Mouse (Mus musculus) CD4-positive, CD25-positive, alpha-beta regulatory T cell, adult 4 months (primary cell): ENCODE data around the gene Abca5. TPM values are rescaled to one million over a fixed set of nuclear protein-coding genes. Genes with fewer than 3 reads are reported as not detected.
"Not testable (repeated sequence)": the region's sequence is repeated elsewhere in the genome, so short reads cannot be mapped to it uniquely, and the experiment has no call there.

ENCODE experiments used
- ATAC-seq: one replicate; pipeline ENCODE4 v1.8.0; 2017
- polyA plus RNA-seq, 2 experiments: library from polyadenylated mRNA; unstranded; fragments of 100-300 nt; shearing (Covaris generic); gene quantifications; one replicate each; pipeline ENCODE4 v1.2.1; 2017

Gene Abca5
- polyA plus RNA-seq, result 1 to 10 TPM in 1 of 2 experiments, under 1 TPM in 1; 0.73 to 1.1 TPM

- peak; percentile 81 for ATAC-seq
These were observed at the start of gene Abca5 for GRCm38 (mm10) chr11:110337289-110338245. Gene Abca5 (minus strand): TSS chr11:110337716.

DNA sequence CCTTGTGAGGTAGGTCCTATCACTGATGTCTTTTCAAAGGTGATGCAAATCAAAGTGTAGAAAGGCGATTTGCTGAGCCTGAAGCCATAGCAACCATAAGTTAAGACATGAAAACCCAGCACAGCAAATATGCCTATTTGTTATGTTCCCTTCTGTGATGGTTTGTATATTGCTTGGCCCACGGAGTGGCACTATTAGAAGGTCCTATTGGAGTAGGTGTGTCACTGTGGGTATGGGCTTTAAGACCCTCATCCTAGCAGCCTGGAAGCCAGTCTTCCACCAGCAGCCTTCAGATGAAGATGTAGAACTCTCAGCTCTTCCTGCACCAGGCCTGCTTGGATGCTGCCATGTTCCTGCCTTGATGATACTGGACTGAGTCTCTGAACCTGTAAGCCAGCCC, 48.0 kb upstream of the Abca5 start:
- no peak for ATAC-seq

GRCm38 (mm10) chr11:110380310-110380668, 42.8 kb upstream of the Abca5 start:
- no peak for ATAC-seq

GRCm38 (mm10) chr11:110379661-110380309, 42.3 kb upstream of the Abca5 start:
- no peak for ATAC-seq

DNA sequence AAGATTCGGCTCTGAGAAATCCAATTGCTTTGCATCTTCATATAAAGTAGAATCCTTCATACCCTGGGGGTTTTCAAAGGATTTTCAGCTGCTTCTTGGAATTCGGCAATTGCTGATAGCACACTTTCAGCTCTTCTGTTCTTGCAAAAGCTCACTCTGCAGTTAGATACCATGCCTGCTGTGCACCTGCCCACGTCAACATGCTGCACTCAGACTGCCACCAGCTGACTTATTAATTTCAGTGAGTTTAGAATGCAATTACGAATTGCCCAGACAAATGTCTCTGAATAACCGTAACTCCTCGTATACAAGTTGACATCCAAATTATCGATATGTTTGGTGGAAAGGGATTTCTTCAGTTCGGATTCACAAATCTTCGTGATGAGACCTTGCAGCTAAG, 36.5 kb upstream of the Abca5 start:
- ATAC-seq, result no peak

DNA sequence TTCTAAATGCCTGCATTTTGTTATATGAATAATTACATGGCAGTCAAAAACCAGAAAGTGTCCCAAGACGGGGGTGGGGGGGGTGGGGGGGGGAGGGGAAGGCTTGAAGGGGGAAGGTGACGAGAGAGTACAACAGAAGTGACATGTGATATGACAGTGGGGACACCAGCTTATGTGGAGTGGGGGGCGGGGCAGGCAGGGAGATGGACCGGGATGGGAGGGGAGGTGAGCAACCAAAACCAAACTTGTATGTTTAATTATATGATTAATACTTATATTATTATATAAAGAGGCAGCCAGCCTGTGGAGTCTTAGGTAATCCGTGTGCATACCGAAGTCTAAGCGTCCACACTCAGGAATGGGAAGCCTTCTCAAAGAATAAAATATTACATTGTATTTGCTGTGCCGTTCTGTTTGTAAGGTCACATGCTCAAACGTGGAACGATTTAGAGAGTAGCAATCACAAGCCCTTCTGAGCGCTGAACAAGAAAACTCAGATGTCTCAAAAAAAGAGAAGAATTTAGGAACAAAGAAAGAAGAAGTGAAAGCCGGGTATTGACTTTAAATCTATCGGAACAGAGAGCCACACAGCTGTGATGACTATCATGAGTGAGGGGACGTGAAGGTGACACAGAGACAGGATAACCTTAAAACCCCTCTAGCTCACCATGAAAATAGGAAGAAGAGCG, 34.9 kb upstream of the Abca5 start:
- ATAC-seq, result no peak

DNA sequence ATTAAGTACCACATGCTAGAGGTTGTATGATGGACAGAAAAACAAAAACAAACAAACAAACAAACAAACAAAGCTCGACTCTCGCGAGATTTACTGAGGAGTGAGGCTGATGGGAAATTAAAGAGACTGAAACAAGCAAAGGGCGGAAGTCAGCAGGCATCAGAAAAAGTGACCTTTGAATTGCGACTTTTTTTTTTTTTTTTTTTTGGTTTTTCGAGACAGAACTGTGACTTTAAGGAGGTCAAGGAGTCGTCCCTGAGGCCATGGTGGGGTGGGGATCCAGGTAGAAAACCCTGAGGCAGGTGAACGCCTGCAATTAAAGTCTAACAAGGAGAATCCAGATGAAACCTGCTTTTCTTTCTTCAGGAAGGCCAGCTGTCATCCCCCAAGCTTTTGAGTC, 34.3 kb upstream of the Abca5 start:
- no peak for ATAC-seq

- ATAC-seq, result no peak
These were observed 31.9 kb upstream of the Abca5 start for GRCm38 (mm10) chr11:110369312-110370019.

GRCm38 (mm10) chr11:110367638-110368037, 30.1 kb upstream of the Abca5 start:
- ATAC-seq, result no peak

DNA sequence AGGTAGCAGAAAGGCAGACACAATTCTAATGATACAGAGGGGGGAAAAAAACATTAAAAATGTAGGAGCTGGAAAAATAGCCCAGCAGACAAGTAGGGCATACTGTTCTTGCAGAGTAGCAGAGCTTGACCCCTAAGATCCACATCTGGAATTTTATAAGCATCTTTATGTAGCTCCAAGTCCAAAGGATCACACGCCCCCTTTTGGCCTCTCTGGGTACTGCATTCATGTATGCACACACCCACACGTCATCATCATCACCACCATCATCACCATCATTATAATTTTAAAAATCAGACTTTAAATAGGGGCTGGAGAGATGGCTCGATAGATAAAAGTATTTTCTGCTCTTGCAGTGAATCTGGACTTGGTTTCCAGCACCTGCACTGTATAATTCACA, 29.4 kb upstream of the Abca5 start:
- ATAC-seq, result no peak

DNA sequence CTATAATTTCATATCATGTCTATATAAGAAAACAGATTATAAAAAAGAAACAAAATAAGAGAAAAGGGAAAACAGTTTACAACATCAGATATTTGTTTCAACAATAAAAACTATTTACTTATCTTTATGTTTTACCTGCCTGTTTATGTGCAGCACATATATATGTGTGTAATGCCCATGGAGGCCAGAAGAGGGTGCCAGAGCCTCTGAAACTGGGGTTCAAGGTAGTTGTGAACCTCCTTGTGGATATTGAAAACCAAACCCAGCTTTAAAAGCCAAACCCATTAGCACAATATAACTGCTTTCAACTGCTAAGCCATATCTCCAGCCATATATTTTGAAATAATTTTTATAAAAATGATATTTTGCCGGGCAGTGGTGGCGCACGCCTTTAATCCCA, 27.5 kb upstream of the Abca5 start:
- no peak for ATAC-seq

- no peak for ATAC-seq
These were observed 20.4 kb upstream of the Abca5 start for GRCm38 (mm10) chr11:110357756-110358551.

- ATAC-seq, result not testable (repeated sequence)
These were observed 17.6 kb upstream of the Abca5 start for GRCm38 (mm10) chr11:110355131-110355530.

DNA sequence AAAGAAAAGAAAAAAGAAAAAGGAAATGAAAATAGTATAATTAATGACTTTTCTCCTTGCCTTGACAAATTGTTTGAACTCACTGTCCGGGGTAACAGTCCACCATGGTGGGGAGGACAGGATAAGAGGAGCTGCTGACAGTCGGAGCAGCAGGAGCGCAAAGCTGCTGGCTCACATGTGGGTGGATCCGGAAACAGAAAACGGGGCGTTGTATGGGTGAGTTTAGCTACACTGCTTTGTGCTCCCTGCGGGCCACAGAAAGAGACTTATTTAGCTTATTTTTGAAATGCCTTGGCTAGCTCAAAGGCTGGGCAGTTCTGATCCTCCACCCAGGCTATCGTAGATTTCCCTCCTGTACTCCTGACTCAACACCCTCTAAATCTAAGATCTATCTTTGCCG, 16.7 kb upstream of the Abca5 start:
- no peak for ATAC-seq

DNA sequence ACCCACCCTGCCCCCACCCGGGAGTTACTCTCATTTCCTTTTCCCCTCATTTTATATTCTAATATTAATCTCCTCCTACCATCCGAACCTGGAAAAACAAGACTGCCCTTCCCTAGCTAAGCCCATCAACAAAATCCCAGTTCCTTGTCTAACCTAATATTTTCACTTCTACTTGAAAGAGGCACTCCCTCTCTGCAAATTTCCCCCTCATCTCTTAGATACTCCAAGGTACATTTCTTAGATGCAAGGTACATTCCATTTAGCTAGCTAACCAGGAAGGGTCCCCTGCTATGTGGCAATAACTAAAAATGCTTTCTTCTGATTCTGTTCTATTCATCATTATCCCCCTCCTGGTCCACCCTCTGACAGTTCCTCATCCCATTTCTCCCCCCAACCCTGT, 10.7 kb upstream of the Abca5 start:
- no peak for ATAC-seq

DNA sequence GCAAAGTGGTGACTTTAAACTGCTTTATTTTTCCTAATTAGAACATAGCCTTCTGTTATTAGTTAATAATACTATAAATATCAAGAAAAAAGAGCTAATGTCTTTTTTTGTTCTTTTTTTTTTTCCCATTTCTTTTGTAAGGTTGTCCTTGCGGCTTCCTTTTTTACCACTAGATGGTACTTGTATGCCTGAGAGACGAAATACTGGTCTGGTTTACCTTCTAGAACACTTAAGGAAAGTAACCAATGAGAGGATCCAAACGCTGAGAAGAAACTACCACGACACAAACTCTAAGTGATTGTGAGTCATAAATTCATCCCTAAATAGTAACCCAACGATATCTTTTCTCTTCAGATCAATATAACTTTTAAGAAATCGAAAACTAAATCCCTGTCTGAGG, 10.3 kb upstream of the Abca5 start:
- no peak for ATAC-seq

GRCm38 (mm10) chr11:110336814-110337288, 665 bp downstream of the Abca5 start:
- ATAC-seq, result peak; percentile 27

GRCm38 (mm10) chr11:110330093-110330492, 7.4 kb downstream of the Abca5 start:
- no peak for ATAC-seq

GRCm38 (mm10) chr11:110322266-110322665, 15.2 kb downstream of the Abca5 start:
- no peak for ATAC-seq

DNA sequence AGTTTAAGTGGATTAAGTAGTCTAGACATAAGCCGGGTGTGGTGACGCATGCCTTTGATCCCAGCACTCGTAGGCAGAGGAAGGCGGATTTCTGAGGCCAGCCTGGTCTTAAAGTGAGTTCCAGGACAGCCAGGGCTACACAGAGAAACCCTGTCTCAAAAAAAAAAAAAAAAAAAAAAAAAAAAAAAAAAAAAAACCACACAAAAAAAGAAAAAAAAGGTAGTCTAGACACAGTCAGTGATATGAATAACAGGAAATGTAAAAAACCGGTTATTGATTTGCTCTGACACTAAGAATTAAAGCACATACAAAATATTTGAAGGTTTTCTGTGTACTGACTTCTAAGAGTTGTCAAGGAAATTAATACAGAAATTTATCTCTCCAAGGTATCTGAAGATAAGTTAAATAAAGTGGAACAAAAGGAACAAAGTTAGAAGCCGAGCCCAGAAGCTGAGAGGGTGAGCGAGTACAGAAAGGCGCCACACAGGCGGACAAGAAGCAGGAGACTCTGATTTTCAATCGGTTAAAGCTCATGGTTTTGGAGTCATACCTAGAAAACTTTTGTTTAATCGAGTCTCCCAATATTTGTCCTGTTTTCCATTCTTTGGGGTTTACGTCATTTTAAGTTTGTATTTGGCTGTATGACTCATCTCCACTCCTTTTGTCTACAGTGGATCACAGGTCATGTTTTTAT, 30.9 kb downstream of the Abca5 start:
- ATAC-seq, result no peak

GRCm38 (mm10) chr11:110303411-110303810, 34.1 kb downstream of the Abca5 start:
- ATAC-seq, result no peak
